Mouse (Mus musculus) embryonic fibroblast, embryonic 13.5 days (primary cell): ENCODE measurements around the gene Foxn3.

Source experiments
- CTCF ChIP-seq: IDR thresholded peaks from 2 replicates; pipeline ENCODE4 v1.5.1; 2011; ENCODE audit warnings: mild to moderate bottlenecking, control low read depth, low read length, moderate library complexity, borderline replicate concordance; ENCODE audit not compliant: insufficient read depth
- POLR2A ChIP-seq: IDR thresholded peaks from 2 replicates; pipeline ENCODE4 v1.6.1; 2011; ENCODE audit warnings: low read depth, mild to moderate bottlenecking, control low read depth, low read length, moderate library complexity

- no peak for TF ChIP-seq CTCF
- no peak for TF ChIP-seq POLR2A
Observed at GRCm38 (mm10) chr12:99381317-99381716, 182.1 kb downstream of the Foxn3 start.
